Mouse (Mus musculus): Measurements from ENCODE around the gene Sfrp4. TPM values are rescaled to one million over a fixed set of nuclear protein-coding genes. Genes with fewer than 3 reads are reported as not detected.
"Not testable (repeated sequence)": the region's sequence is repeated elsewhere in the genome, so short reads cannot be mapped to it uniquely, and the experiment has no call there.

The Sfrp4 gene
- 0.15 and 0.31 TPM in 2 replicates for polyA plus RNA-seq (2016; fragmentation: Nextera tagmentation; extraction: Ambion mirVana)

- Histone ChIP-seq H3K4me1 (peaks cover 21% of the 10 kb centered on the region), H3K9me3 (replicated peaks) (no peaks in the 10 kb centered on the region), H3K27me3 (ENCODE audit: low read depth, poor library complexity, severe bottlenecking) (peaks cover 39% of the 10 kb centered on the region), H3K36me3 (no peaks in the 10 kb centered on the region), H3K27ac (no peak within 1 kb of the TSS), H3K4me3 (peak within 1 kb of the TSS; percentile 55)
- 2% methylated on average over 25 of the region's 25 CpGs for WGBS
- peak; percentile 67 for DNase-seq (ENCODE audit: low spot score)
Observed at GRCm38 (mm10) chr13:19622573-19623227, at the start of gene Sfrp4. TSS of gene Sfrp4 (plus strand) at chr13:19623104.

- H3K36me3 ChIP-seq; DNase-seq (ENCODE audit: low spot score); H3K27ac ChIP-seq; H3K4me1 ChIP-seq; H3K4me3 ChIP-seq; H3K9me3 ChIP-seq (replicated peaks); H3K27me3 ChIP-seq (ENCODE audit: low read depth, poor library complexity, severe bottlenecking): not testable (repeated sequence)
- 94% methylated on average over 2 of the region's 2 CpGs for WGBS
Observed at GRCm38 (mm10) chr13:19574723-19575122, 48.2 kb upstream of the Sfrp4 start.

DNA sequence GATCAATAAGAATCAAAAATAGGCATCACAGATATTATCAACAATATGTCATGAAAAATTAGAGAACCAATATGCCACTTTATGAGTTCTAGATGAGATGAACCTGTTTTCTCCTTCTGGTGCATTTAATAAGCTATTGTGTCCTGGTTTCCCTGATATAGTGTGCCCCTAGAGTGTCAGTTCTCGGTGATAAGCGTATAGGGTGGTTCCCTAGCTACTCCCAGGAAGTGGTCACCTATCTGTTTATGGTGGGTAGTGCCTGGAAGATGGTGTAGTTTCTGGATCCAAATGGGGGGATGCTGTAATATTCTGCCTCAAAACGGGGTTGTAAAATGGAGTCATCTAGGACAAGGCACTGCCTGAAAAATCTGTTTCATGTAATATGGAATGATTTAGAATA, 47.0 kb upstream of the Sfrp4 start:
- Histone ChIP-seq H3K27me3 (ENCODE audit: low read depth, poor library complexity, severe bottlenecking) (no peaks in the 10 kb centered on the region), H3K27ac (no peak overlapping the region), H3K36me3 (no peaks in the 10 kb centered on the region), H3K4me1 (no peaks in the 10 kb centered on the region), H3K9me3 (replicated peaks) (no peaks in the 10 kb centered on the region), H3K4me3 (no peak overlapping the region)
- DNase-seq (ENCODE audit: low spot score), result no peak
- 89% methylated on average over 3 of the region's 3 CpGs for whole genome bisulfite sequencing

- H3K4me1 ChIP-seq, result no peaks in the 10 kb centered on the region
- DNase-seq (ENCODE audit: low spot score), result no peak
- no peak overlapping the region for H3K4me3 ChIP-seq
- H3K27me3 ChIP-seq (ENCODE audit: low read depth, poor library complexity, severe bottlenecking), result no peaks in the 10 kb centered on the region
- no peaks in the 10 kb centered on the region for H3K36me3 ChIP-seq
- H3K27ac ChIP-seq, result no peak overlapping the region
- H3K9me3 ChIP-seq (replicated peaks), result no peaks in the 10 kb centered on the region
- WGBS, result 89% methylated on average over 3 of the region's 3 CpGs
Observed at GRCm38 (mm10) chr13:19590996-19591759, 31.7 kb upstream of the Sfrp4 start.

- H3K27ac ChIP-seq, result no peak overlapping the region
- no peaks in the 10 kb centered on the region for H3K36me3 ChIP-seq
- H3K4me1 ChIP-seq, result no peaks in the 10 kb centered on the region
- H3K4me3 ChIP-seq, result no peak overlapping the region
- no peaks in the 10 kb centered on the region for H3K27me3 ChIP-seq (ENCODE audit: low read depth, poor library complexity, severe bottlenecking)
- no peaks in the 10 kb centered on the region for H3K9me3 ChIP-seq (replicated peaks)
- 91% methylated on average over 1 of the region's 1 CpGs for WGBS
- no peak for DNase-seq (ENCODE audit: low spot score)
Observed at GRCm38 (mm10) chr13:19595141-19595540, 27.8 kb upstream of the Sfrp4 start.

DNA sequence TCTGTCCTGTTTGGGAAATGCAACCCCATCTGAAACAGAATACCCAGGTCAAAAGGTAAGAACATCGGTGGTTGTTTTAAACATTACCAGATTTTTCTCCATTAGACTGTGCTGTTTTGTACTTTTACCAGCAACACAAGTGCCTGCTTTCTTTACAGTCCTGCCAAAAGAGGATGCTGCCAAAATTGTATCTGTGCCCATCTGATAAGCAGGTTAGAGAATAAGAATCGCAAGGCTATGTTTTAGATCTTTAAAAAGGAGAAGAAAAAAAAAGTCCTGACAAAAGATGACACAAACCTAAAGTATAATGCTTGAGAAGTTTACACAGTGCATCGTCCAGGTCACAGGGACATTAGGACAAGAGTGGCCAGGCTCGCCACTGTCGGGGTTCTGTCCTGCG, 23.7 kb upstream of the Sfrp4 start:
- no peak overlapping the region for H3K4me3 ChIP-seq
- no peaks in the 10 kb centered on the region for H3K9me3 ChIP-seq (replicated peaks)
- no peak overlapping the region for H3K27ac ChIP-seq
- H3K36me3 ChIP-seq, result no peaks in the 10 kb centered on the region
- no peak for DNase-seq (ENCODE audit: low spot score)
- 92% methylated on average over 6 of the region's 6 CpGs for WGBS
- no peaks in the 10 kb centered on the region for H3K27me3 ChIP-seq (ENCODE audit: low read depth, poor library complexity, severe bottlenecking)
- no peaks in the 10 kb centered on the region for H3K4me1 ChIP-seq

DNA sequence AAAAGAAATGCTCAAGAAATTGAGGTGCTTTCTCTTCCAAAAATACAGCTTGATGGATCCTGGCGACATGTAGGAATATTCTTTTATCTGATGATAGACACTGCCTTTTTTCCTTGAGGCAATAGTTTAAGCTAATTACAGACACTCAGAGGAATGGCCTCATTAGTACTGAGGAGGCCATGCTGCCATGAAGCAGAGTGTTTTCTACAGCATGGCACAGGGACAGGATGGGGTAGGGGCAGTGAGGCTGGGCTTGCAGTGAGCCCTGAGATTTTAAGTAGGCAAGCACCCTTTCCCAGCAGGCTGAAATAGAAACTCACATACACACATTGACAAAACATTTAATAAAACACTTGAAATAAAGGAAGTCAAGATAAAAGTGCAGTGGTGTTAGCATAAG, 20.4 kb upstream of the Sfrp4 start:
- H3K27ac ChIP-seq, result no peak overlapping the region
- no peaks in the 10 kb centered on the region for H3K4me1 ChIP-seq
- no peaks in the 10 kb centered on the region for H3K36me3 ChIP-seq
- no peak for DNase-seq (ENCODE audit: low spot score)
- H3K27me3 ChIP-seq (ENCODE audit: low read depth, poor library complexity, severe bottlenecking), result no peaks in the 10 kb centered on the region
- H3K4me3 ChIP-seq, result no peak overlapping the region
- 90% methylated on average over 1 of the region's 1 CpGs for WGBS
- H3K9me3 ChIP-seq (replicated peaks), result no peaks in the 10 kb centered on the region

DNA sequence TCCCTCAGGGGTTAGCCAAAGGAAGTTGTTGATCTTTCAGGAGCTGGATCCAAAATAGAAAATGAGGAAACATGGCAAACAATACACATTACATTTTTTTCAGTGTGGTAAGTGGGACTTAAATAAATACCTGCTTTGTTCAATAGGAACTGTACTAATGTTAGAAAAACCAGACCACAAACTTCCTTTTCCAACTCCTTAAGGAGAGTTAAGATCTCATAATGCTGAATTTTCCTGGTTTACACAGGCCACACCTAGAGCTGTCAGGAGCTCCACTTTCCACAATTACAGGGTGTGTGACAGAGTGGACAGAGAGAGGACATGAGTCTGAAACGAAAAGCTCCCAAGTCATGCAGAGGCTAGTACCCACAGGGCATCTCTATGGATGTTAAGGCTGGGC, 19.2 kb upstream of the Sfrp4 start:
- 89% methylated on average over 1 of the region's 1 CpGs for WGBS

GRCm38 (mm10) chr13:19604916-19605315, 18.0 kb upstream of the Sfrp4 start:
- H3K9me3 ChIP-seq (replicated peaks), result no peaks in the 10 kb centered on the region
- H3K27ac ChIP-seq, result no peak overlapping the region

More for the DNA sequence above, 19.2 kb upstream of the Sfrp4 start:
- Histone ChIP-seq H3K4me1 (no peaks in the 10 kb centered on the region), H3K4me3 (no peak overlapping the region), H3K9me3 (replicated peaks) (no peaks in the 10 kb centered on the region), H3K36me3 (no peaks in the 10 kb centered on the region), H3K27me3 (ENCODE audit: low read depth, poor library complexity, severe bottlenecking) (no peaks in the 10 kb centered on the region), H3K27ac (no peak overlapping the region)
- no peak for DNase-seq (ENCODE audit: low spot score)

DNA sequence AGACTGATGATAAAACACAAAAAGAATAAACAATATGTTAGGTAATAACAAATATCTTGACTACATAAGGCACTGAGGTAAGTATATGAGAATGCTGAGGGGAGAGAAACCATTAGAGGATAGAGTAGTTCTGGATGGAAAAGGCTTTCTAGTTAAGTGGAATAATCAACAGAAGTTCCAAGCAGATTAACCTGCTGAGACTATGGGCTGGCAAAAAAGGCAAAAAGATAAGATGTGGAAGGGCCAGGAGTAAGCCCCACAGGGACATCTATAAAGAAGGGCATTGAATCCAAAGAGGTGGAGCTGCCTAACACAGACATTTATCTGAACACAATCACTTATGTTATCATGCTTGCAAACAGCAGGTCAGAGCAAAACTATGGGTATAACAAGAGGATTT, 14.8 kb upstream of the Sfrp4 start:
- Histone ChIP-seq H3K4me3 (no peak overlapping the region), H3K36me3 (no peaks in the 10 kb centered on the region), H3K4me1 (no peaks in the 10 kb centered on the region), H3K9me3 (replicated peaks) (no peaks in the 10 kb centered on the region), H3K27ac (no peak overlapping the region), H3K27me3 (ENCODE audit: low read depth, poor library complexity, severe bottlenecking) (no peaks in the 10 kb centered on the region)
- DNase-seq (ENCODE audit: low spot score), result no peak

More at GRCm38 (mm10) chr13:19604916-19605315, 18.0 kb upstream of the Sfrp4 start:
- H3K4me3 ChIP-seq, result no peak overlapping the region
- no peaks in the 10 kb centered on the region for H3K27me3 ChIP-seq (ENCODE audit: low read depth, poor library complexity, severe bottlenecking)
- H3K36me3 ChIP-seq, result no peaks in the 10 kb centered on the region
- no peak for DNase-seq (ENCODE audit: low spot score)
- H3K4me1 ChIP-seq, result no peaks in the 10 kb centered on the region

DNA sequence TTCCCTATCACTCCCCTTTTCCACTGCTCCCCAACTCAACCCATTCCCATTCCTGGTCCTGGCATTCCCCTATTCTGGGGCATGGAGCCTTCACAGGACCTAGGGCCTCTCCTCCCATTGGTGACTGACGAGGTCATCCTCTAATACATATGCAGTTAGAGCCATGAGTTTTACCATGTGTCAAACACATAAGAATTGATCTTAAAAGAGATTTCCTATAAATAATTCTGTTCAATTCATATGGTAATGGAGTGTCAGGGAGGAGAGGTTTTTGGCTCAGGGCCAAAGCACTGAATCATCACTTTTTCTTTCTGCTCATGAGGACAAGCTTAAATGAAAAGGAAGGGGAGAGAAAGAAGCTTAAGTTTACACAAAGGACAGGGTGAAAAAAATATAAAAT, 10.6 kb upstream of the Sfrp4 start:
- Histone ChIP-seq H3K27me3 (ENCODE audit: low read depth, poor library complexity, severe bottlenecking) (no peaks in the 10 kb centered on the region), H3K4me3 (no peak overlapping the region), H3K9me3 (replicated peaks) (no peaks in the 10 kb centered on the region), H3K27ac (no peak overlapping the region), H3K4me1 (no peaks in the 10 kb centered on the region), H3K36me3 (no peaks in the 10 kb centered on the region)
- 77% methylated on average over 1 of the region's 1 CpGs for WGBS
- no peak for DNase-seq (ENCODE audit: low spot score)

- DNase-seq (ENCODE audit: low spot score), result no peak
- no peak overlapping the region for H3K4me3 ChIP-seq
- H3K36me3 ChIP-seq, result no peaks in the 10 kb centered on the region
- H3K27ac ChIP-seq, result no peak overlapping the region
- no peaks in the 10 kb centered on the region for H3K4me1 ChIP-seq
- no peaks in the 10 kb centered on the region for H3K27me3 ChIP-seq (ENCODE audit: low read depth, poor library complexity, severe bottlenecking)
- H3K9me3 ChIP-seq (replicated peaks), result no peaks in the 10 kb centered on the region
- WGBS, result 92% methylated on average over 3 of the region's 3 CpGs
Observed at GRCm38 (mm10) chr13:19612963-19613362, 9.9 kb upstream of the Sfrp4 start.

DNA sequence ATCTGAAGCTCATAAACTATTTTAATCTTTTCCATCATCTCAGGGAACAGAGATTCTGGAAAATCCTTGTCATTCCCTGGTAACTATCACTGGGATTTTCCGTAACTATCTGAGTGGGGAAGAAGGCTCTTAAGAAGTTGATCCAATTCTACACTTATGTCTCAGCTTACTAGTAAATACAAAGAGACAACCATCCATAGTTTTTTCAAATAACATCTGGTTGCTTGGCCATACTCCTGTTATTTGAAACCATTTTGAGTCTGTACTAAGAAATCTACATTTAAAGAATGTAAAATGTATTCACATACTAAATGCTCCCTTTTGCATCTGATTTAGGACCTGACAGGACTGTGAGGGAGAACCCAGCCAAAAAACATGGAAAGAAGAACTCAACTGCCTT, 9.5 kb upstream of the Sfrp4 start:
- Histone ChIP-seq H3K27ac (no peak overlapping the region), H3K4me1 (peaks cover under 1% of the 10 kb centered on the region; the same call in 1 of the 2 replicates), H3K4me3 (no peak overlapping the region), H3K9me3 (replicated peaks) (no peaks in the 10 kb centered on the region), H3K36me3 (no peaks in the 10 kb centered on the region), H3K27me3 (ENCODE audit: low read depth, poor library complexity, severe bottlenecking) (no peaks in the 10 kb centered on the region)
- no peak for DNase-seq (ENCODE audit: low spot score)
- WGBS, result 88% methylated on average over 1 of the region's 1 CpGs

All from limb, embryonic 10.5 days (tissue).